Comparison of ENCODE assay signal across 25 mouse cellular contexts in genomic region chr1:76024650-76025049, GRCm38 (mm10).
DNase-seq lines count a peak whose midpoint lies in the region; ATAC-seq and TF ChIP-seq lines count a peak whose summit lies in the region.
"Had no signal": no experiment of that assay in that cellular context is flagged by ENCODE, and none has a peak within 500 bp of the region (broad histone marks: within the 10 kb centered on the region; RNA-seq: fewer than 3 reads in every experiment).

No protein-coding gene starts in this region.

- no peaks in the 10 kb centered on the region for H3K27me3 ChIP-seq in forebrain, embryonic 10.5 days (ENCODE audit: poor library complexity, severe bottlenecking)
- no peaks in the 10 kb centered on the region for H3K27me3 ChIP-seq in forebrain, embryonic 11.5 days (ENCODE audit: control insufficient read depth, insufficient read depth, low read length)
- H3K27me3 ChIP-seq in stomach, embryonic 16.5 days (ENCODE audit: control insufficient read depth, insufficient read depth, low read length), result no peaks in the 10 kb centered on the region
- H3K27me3 ChIP-seq in stomach, postnatal 0 days (ENCODE audit: control insufficient read depth, insufficient read depth, low read length), result no peaks in the 10 kb centered on the region
- no peaks in the 10 kb centered on the region for H3K27me3 ChIP-seq in embryonic facial prominence, embryonic 14.5 days (replicated peaks; ENCODE audit: control insufficient read depth, insufficient read depth, low read length)
- H3K27me3 ChIP-seq in limb, embryonic 13.5 days, result no peaks in the 10 kb centered on the region
- H3K27me3 ChIP-seq in liver, embryonic 11.5 days (replicated peaks; ENCODE audit: control insufficient read depth, insufficient read depth, low read length), result no peaks in the 10 kb centered on the region
- H3K27me3 ChIP-seq: forebrain, embryonic 12.5 days; heart, embryonic 13.5 days; hindbrain, embryonic 15.5 days; liver, embryonic 13.5 days; midbrain, embryonic 13.5 days had no signal

- intact Hi-C loops in left cerebral cortex, adult 2 months (cut with DNase I), result no loop called here

- H3K4me2 ChIP-seq in forebrain, embryonic 11.5 days (ENCODE audit: low read depth, low read length, severe bottlenecking), result no peak overlapping the region
- H3K4me2 ChIP-seq in stomach, embryonic 16.5 days (ENCODE audit: low read depth, low read length), result no peak overlapping the region
- H3K4me2 ChIP-seq in stomach, postnatal 0 days (replicated peaks; ENCODE audit: low read depth), result no peak overlapping the region
- no peak overlapping the region for H3K4me2 ChIP-seq in embryonic facial prominence, embryonic 14.5 days (ENCODE audit: low read depth, low read length)
- 0 out of 2 replicates have a peak overlapping the region, but pooled peaks have one; percentile 7 for H3K4me2 ChIP-seq in limb, embryonic 13.5 days (replicated peaks)
- H3K4me2 ChIP-seq in liver, embryonic 11.5 days, result no peak overlapping the region
- H3K4me2 ChIP-seq: forebrain, embryonic 12.5 days; heart, embryonic 13.5 days; hindbrain, embryonic 15.5 days; liver, embryonic 13.5 days; midbrain, embryonic 13.5 days had no signal

- ATAC-seq in forebrain, embryonic 11.5 days (replicated peaks; ENCODE audit: low FRiP score), result no peak
- ATAC-seq in stomach, embryonic 16.5 days (ENCODE audit: insufficient read depth, low FRiP score), result no peak
- no peak for ATAC-seq in stomach, postnatal 0 days (ENCODE audit: low FRiP score, low TSS enrichment)
- peak; percentile 41 for ATAC-seq in embryonic facial prominence, embryonic 14.5 days (ENCODE audit: low read depth)
- no peak for ATAC-seq in limb, embryonic 13.5 days (ENCODE audit: low FRiP score, low read depth)
- ATAC-seq in liver, embryonic 11.5 days (replicated peaks; ENCODE audit: low FRiP score), result no peak
- ATAC-seq: forebrain, postnatal 0 days; inflammation-experienced regulatory T-cells, adult 6 months; lung, postnatal 0 days; midbrain, embryonic 13.5 days had no signal

- no peaks in the 10 kb centered on the region for H3K9me3 ChIP-seq in forebrain, embryonic 10.5 days
- no peaks in the 10 kb centered on the region for H3K9me3 ChIP-seq in forebrain, embryonic 11.5 days (ENCODE audit: control insufficient read depth, low read length)
- H3K9me3 ChIP-seq in stomach, embryonic 16.5 days (replicated peaks; ENCODE audit: control insufficient read depth, low read length), result no peaks in the 10 kb centered on the region
- H3K9me3 ChIP-seq in stomach, postnatal 0 days (ENCODE audit: control insufficient read depth, low read length), result no peaks in the 10 kb centered on the region
- no peaks in the 10 kb centered on the region for H3K9me3 ChIP-seq in embryonic facial prominence, embryonic 14.5 days (ENCODE audit: control insufficient read depth, low read length)
- H3K9me3 ChIP-seq in limb, embryonic 13.5 days, result no peaks in the 10 kb centered on the region
- no peaks in the 10 kb centered on the region for H3K9me3 ChIP-seq in liver, embryonic 11.5 days (ENCODE audit: control insufficient read depth, low read length)
- H3K9me3 ChIP-seq: forebrain, embryonic 12.5 days; heart, embryonic 13.5 days; hindbrain, embryonic 15.5 days; liver, embryonic 13.5 days; midbrain, embryonic 13.5 days had no signal

- no peak for DNase-seq in forebrain, embryonic 10.5 days (ENCODE audit: extremely low spot score, low spot score)
- no peak for DNase-seq in forebrain, embryonic 11.5 days (ENCODE audit: low spot score)
- DNase-seq in stomach, postnatal 0 days (ENCODE audit: low spot score), result no peak
- peak; percentile 73 for DNase-seq in embryonic facial prominence, embryonic 14.5 days (ENCODE audit: low spot score)
- no peak for DNase-seq in left cerebral cortex, adult 2 months (ENCODE audit: extremely low spot score in 1 of 2, low spot score in 2 of 2)
- DNase-seq in liver, embryonic 11.5 days (ENCODE audit: low spot score), result no peak
- DNase-seq: adrenal gland, adult 8-10 months; cerebellum, adult 8-10 months; cerebellum, postnatal 25 days; forebrain, postnatal 0 days; heart, adult 2 months; kidney, adult 18-20 months; kidney, postnatal 4 days; liver, embryonic 13.5 days; thymus, postnatal 14 days had no signal

- no peaks in the 10 kb centered on the region for H3K36me3 ChIP-seq in forebrain, embryonic 10.5 days (replicated peaks)
- no peaks in the 10 kb centered on the region for H3K36me3 ChIP-seq in forebrain, embryonic 11.5 days (ENCODE audit: control insufficient read depth, insufficient read depth, low read length)
- H3K36me3 ChIP-seq in stomach, embryonic 16.5 days (ENCODE audit: control insufficient read depth, insufficient read depth, low read length), result no peaks in the 10 kb centered on the region
- H3K36me3 ChIP-seq in stomach, postnatal 0 days (ENCODE audit: control insufficient read depth, insufficient read depth, low read length), result no peaks in the 10 kb centered on the region
- no peaks in the 10 kb centered on the region for H3K36me3 ChIP-seq in embryonic facial prominence, embryonic 14.5 days (ENCODE audit: control insufficient read depth, insufficient read depth, low read length)
- H3K36me3 ChIP-seq in limb, embryonic 13.5 days, result no peaks in the 10 kb centered on the region
- no peaks in the 10 kb centered on the region for H3K36me3 ChIP-seq in liver, embryonic 11.5 days (ENCODE audit: control insufficient read depth, insufficient read depth, low read length)
- H3K36me3 ChIP-seq: forebrain, embryonic 12.5 days; G1E; heart, embryonic 13.5 days; hindbrain, embryonic 15.5 days; liver, embryonic 13.5 days; midbrain, embryonic 13.5 days had no signal

- H3K27ac ChIP-seq in forebrain, embryonic 10.5 days, result peak overlapping the region; percentile 66; the same call in 1 of the 2 replicates
- no peak overlapping the region for H3K27ac ChIP-seq in forebrain, embryonic 11.5 days (ENCODE audit: low read depth, low read length)
- peak overlapping the region; percentile 33; the same call in 1 of the 2 replicates for H3K27ac ChIP-seq in stomach, embryonic 16.5 days (ENCODE audit: low read length)
- no peak overlapping the region for H3K27ac ChIP-seq in stomach, postnatal 0 days (replicated peaks)
- H3K27ac ChIP-seq in embryonic facial prominence, embryonic 14.5 days (replicated peaks; ENCODE audit: low read depth, low read length), result 0 out of 2 replicates have a peak overlapping the region, but pooled peaks have one; percentile 23
- no peak overlapping the region for H3K27ac ChIP-seq in limb, embryonic 13.5 days
- H3K27ac ChIP-seq in left cerebral cortex, adult 2 months, result no peak overlapping the region
- H3K27ac ChIP-seq in liver, embryonic 11.5 days (ENCODE audit: low read depth, low read length), result no peak overlapping the region
- H3K27ac ChIP-seq: forebrain, embryonic 12.5 days; heart, adult 2 months; hindbrain, embryonic 15.5 days; liver, embryonic 13.5 days; macrophage; midbrain, embryonic 13.5 days had no signal

- WGBS in forebrain, embryonic 10.5 days, result 53% methylated on average over 3 of the region's 3 CpGs
- WGBS in forebrain, embryonic 11.5 days, result 59% methylated on average over 3 of the region's 3 CpGs
- 45% methylated on average over 3 of the region's 3 CpGs for WGBS in stomach, embryonic 16.5 days
- 50% methylated on average over 3 of the region's 3 CpGs for WGBS in stomach, postnatal 0 days
- 17% methylated on average over 3 of the region's 3 CpGs for WGBS in embryonic facial prominence, embryonic 14.5 days
- WGBS in limb, embryonic 13.5 days, result 52% methylated on average over 3 of the region's 3 CpGs
- 73% methylated on average over 3 of the region's 3 CpGs for WGBS in liver, embryonic 11.5 days

- H3K9ac ChIP-seq in forebrain, embryonic 11.5 days (ENCODE audit: low read length), result no peak overlapping the region
- H3K9ac ChIP-seq in stomach, embryonic 16.5 days (ENCODE audit: low read length), result no peak overlapping the region
- H3K9ac ChIP-seq in stomach, postnatal 0 days (ENCODE audit: low read length), result no peak overlapping the region
- H3K9ac ChIP-seq in embryonic facial prominence, embryonic 14.5 days (ENCODE audit: low read depth, low read length), result no peak overlapping the region
- H3K9ac ChIP-seq in limb, embryonic 13.5 days, result no peak overlapping the region
- no peak overlapping the region for H3K9ac ChIP-seq in liver, embryonic 11.5 days (ENCODE audit: low read depth, low read length)
- H3K9ac ChIP-seq: forebrain, embryonic 12.5 days; forebrain, postnatal 0 days; heart, embryonic 13.5 days; hindbrain, embryonic 15.5 days; liver, embryonic 13.5 days; midbrain, embryonic 13.5 days had no signal

- H3K4me1 ChIP-seq in forebrain, embryonic 10.5 days, result peaks cover 34% of the 10 kb centered on the region
- H3K4me1 ChIP-seq in forebrain, embryonic 11.5 days (replicated peaks; ENCODE audit: control insufficient read depth, insufficient read depth, low read length), result no peaks in the 10 kb centered on the region; the same call in 1 of the 2 replicates
- no peaks in the 10 kb centered on the region for H3K4me1 ChIP-seq in stomach, embryonic 16.5 days (ENCODE audit: control insufficient read depth, insufficient read depth, low read length)
- H3K4me1 ChIP-seq in stomach, postnatal 0 days (replicated peaks; ENCODE audit: control insufficient read depth, insufficient read depth), result no peaks in the 10 kb centered on the region
- H3K4me1 ChIP-seq in embryonic facial prominence, embryonic 14.5 days (ENCODE audit: control insufficient read depth, insufficient read depth, low read length), result peaks cover 18% of the 10 kb centered on the region
- peaks cover 29% of the 10 kb centered on the region for H3K4me1 ChIP-seq in limb, embryonic 13.5 days
- H3K4me1 ChIP-seq in liver, embryonic 11.5 days (replicated peaks; ENCODE audit: control insufficient read depth, insufficient read depth, low read length), result no peaks in the 10 kb centered on the region
- H3K4me1 ChIP-seq: hindbrain, embryonic 15.5 days; liver, embryonic 13.5 days had no signal

- no peak for TF ChIP-seq EP300 in stomach, postnatal 0 days (optimal IDR thresholded peaks at IDR 0.05)

- H3K4me3 ChIP-seq in forebrain, embryonic 10.5 days, result no peak overlapping the region
- H3K4me3 ChIP-seq in forebrain, embryonic 11.5 days (ENCODE audit: low read depth, low read length), result no peak overlapping the region
- no peak overlapping the region for H3K4me3 ChIP-seq in stomach, embryonic 16.5 days (replicated peaks; ENCODE audit: low read length)
- no peak overlapping the region for H3K4me3 ChIP-seq in stomach, postnatal 0 days (ENCODE audit: low read depth, low read length)
- H3K4me3 ChIP-seq in embryonic facial prominence, embryonic 14.5 days (ENCODE audit: low read depth, low read length), result no peak overlapping the region
- no peak overlapping the region for H3K4me3 ChIP-seq in limb, embryonic 13.5 days
- no peak overlapping the region for H3K4me3 ChIP-seq in left cerebral cortex, adult 2 months
- no peak overlapping the region for H3K4me3 ChIP-seq in liver, embryonic 11.5 days (ENCODE audit: low read depth, low read length)
- H3K4me3 ChIP-seq: forebrain, embryonic 12.5 days; heart, adult 2 months; heart, embryonic 13.5 days; hindbrain, embryonic 15.5 days; liver, embryonic 13.5 days; midbrain, embryonic 13.5 days had no signal

- TF ChIP-seq CTCF in stomach, postnatal 0 days (IDR thresholded peaks at IDR 0.05; ENCODE audit: low read depth), result no peak
- TF ChIP-seq CTCF in left cerebral cortex, adult 2 months (IDR thresholded peaks at IDR 0.05), result no peak

Comparison
In these comparisons a context has a peak if more than half of its experiments do, and no peak if none do; other contexts are left out.
1. H3K27ac ChIP-seq: peak in forebrain, embryonic 10.5 days (single experiment), stomach, embryonic 16.5 days (single experiment) and embryonic facial prominence, embryonic 14.5 days (single experiment); none in forebrain, embryonic 11.5 days (single experiment), stomach, postnatal 0 days (single experiment), limb, embryonic 13.5 days (single experiment), left cerebral cortex, adult 2 months (single experiment) and liver, embryonic 11.5 days (single experiment).